Mouse (Mus musculus): Measurements from ENCODE around the gene Dctn2. TPM values are rescaled to one million over a fixed set of nuclear protein-coding genes. Genes with fewer than 3 reads are reported as not detected.
A peak's percentile ranks its signal among the peaks of the same experiment; 100 is the strongest.

The Dctn2 gene
- polyA plus RNA-seq, 1 experiment from 2014 or later, result 177 TPM

DNA sequence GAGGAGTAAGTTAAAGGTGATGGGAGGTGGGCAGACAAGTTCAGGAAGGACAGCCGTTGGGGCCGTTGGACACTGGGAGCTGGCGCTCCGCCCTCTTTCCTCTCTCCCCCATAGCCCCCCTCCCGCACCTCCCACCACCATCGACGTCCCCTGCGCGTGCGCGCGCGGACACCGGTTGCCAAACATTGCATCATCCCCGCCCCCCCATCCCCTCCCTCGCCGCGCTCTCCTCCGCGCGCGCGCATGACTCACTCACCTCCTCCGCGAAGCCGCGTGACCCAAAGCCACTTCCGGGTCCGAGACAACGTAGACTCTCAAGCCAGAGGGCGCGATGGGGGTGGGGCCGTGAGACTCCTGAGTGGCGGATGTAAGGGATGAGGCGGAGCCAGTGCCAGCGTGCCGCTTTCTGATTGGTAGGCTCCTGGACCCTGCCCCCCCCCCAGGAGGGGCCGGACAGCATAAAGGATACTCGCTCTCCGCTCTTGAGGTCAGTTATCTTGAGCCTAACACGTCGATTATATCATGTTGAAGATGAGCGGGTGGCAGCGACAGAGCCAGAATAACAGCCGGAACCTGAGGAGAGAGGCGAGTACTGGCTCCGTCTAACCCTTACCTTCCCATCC lies 24.2 kb downstream of the Dctn2 start:
- ATAC-seq (replicated peaks; ENCODE audit: low FRiP score, low read depth) (peak; percentile 87), DNase-seq (ENCODE audit: low spot score) (peak; percentile 100)
- peak overlapping the region; percentile 72 for H3K4me3 ChIP-seq (replicated peaks; ENCODE audit: low read depth, low read length)
- no peaks in the 10 kb centered on the region for H3K9me3 ChIP-seq (replicated peaks; ENCODE audit: low read length)
- H3K27ac ChIP-seq, result peak overlapping the region; percentile 99
- WGBS, result under 1% methylated on average over 45 of the region's 47 CpGs
- H3K9ac ChIP-seq (ENCODE audit: low read depth, low read length), result peak overlapping the region; percentile 77
- H3K4me2 ChIP-seq (ENCODE audit: low read length), result peak overlapping the region; percentile 90
- TF ChIP-seq CTCF (IDR thresholded peaks at IDR 0.05; ENCODE audit: low read depth), result peak; percentile 48
- peaks cover 29% of the 10 kb centered on the region for H3K4me1 ChIP-seq (replicated peaks; ENCODE audit: insufficient read depth, low read length)
- H3K27me3 ChIP-seq (ENCODE audit: insufficient read depth, low read length), result no peaks in the 10 kb centered on the region
- peaks cover 15% of the 10 kb centered on the region for H3K36me3 ChIP-seq (ENCODE audit: insufficient read depth, low read length)

DNA sequence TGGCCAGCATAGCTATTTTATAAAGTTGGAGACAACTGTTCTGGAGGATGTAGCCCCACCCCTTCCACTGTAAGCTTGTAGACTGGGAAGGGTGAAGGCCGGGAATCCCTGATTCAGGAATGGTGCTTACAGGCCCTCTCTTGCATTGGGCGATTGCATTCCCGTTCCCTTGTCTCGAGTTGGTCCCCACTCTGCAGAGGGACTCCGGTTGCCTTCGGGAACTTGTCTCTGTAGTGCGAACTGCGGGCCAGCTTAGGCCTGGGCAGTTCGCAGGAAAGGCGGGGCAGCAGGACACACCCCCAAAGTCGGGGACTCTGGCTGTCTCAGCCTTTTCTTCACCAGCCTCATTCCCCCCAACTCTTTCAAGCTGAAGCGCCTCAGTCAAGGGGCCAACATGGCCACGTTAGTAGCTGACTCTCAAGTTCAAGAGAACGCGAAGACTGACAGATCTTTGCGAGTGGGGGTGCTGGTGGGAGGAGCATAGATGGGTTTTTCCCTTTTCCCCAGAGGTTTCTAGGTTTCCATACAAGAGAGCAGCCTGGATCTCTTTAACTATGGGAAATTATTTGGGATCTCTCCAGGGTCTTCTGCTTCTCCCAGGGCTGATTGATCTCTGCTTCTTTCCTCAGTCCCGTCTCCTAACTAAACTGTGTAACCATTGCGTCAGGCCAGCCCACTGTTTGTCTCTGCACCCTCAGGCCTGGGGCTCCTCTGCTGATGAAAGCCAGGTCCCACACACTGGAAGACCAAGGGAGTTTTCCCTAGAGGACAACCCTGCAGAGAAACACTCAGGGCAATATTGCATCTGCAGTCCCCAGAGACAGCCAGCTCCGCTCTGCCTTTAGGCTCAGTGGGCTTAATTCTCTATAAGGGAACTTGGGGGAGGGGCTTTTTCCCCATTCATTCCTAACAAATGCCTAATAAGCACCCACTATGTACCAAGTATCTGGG lies 25.0 kb downstream of the Dctn2 start:
- Histone ChIP-seq H3K4me3 (replicated peaks; ENCODE audit: low read depth, low read length) (peak overlapping the region; percentile 72), H3K27me3 (ENCODE audit: insufficient read depth, low read length) (no peaks in the 10 kb centered on the region), H3K27ac (peak overlapping the region; percentile 99), H3K9me3 (replicated peaks; ENCODE audit: low read length) (no peaks in the 10 kb centered on the region), H3K9ac (ENCODE audit: low read depth, low read length) (peak overlapping the region; percentile 77), H3K4me1 (replicated peaks; ENCODE audit: insufficient read depth, low read length) (peaks cover 28% of the 10 kb centered on the region), H3K4me2 (ENCODE audit: low read length) (peak overlapping the region; percentile 90), H3K36me3 (ENCODE audit: insufficient read depth, low read length) (peaks cover 23% of the 10 kb centered on the region)
- WGBS, result 4% methylated on average over 19 of the region's 19 CpGs
- TF ChIP-seq CTCF (IDR thresholded peaks at IDR 0.05; ENCODE audit: low read depth), result no peak
- peak; percentile 11 for ATAC-seq (replicated peaks; ENCODE audit: low FRiP score, low read depth)
- DNase-seq (ENCODE audit: low spot score), result no peak

DNA sequence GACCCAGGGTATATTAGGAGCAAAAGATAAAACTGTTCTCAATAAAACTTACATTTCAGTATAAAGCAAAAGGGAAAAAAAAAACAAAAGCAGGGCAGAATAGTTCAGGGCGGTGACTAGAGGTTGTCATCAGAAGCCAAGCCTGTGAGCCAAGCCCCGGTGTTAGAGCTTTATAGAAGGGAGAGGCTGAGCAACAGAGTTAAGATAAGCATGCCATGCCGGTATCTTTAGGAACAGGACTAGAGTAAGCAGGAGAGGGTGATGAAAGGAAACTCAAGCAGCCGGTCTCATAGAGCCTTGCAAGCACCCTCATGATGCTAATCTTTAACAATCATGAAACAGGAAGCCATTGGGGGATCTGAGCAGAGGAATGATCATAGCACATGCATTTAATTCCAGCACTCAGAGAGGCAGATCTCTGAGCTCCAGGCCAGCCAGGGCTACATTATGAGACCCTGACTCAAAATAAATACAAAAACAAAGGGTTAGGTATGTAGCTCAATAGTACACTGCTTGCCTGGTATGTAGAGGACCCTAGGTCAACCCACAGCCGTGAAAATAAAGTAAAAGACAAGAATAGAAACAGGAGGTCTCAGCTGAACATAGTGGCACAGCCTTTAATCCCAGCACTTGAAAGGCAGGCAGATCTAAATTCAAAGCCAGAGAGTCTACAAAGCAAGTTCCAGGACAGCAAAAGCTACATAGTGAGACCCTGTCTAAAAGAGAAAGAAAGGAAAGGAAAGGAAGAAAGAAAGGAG lies 25.9 kb downstream of the Dctn2 start:
- H3K27ac ChIP-seq, result 0 out of 2 replicates have a peak overlapping the region, but pooled peaks have one; percentile 99
- peak overlapping the region; percentile 77 for H3K9ac ChIP-seq (ENCODE audit: low read depth, low read length)
- H3K9me3 ChIP-seq (replicated peaks; ENCODE audit: low read length), result no peaks in the 10 kb centered on the region

DNA sequence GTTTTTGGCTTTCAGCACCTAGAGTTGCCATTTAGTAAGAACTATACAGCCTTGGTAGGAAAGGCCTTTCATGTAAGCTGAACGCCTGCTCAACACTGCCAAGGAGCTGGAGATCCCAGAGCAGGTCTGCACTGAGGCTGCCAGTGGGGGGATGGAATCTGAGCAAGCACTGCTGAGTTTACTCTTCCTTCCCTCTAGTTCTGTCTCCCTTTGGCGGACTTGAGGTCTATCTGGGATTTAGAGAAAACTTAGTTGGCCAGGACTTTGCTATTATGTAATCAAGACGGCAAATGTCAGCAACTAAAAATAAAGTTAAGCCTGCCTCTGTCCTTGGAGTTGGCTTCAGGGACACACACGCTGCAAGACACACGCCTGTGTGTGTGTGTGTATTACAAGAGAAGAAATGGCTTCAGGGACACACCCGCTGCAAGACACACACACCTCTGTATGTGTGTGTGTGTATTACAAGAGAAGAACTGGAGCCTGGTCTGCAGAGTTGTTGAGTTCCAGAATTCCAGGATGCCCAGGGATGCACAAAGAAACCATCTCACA lies 26.9 kb downstream of the Dctn2 start:
- Histone ChIP-seq H3K36me3 (ENCODE audit: insufficient read depth, low read length) (peaks cover 35% of the 10 kb centered on the region), H3K9me3 (replicated peaks; ENCODE audit: low read length) (no peaks in the 10 kb centered on the region), H3K4me3 (replicated peaks; ENCODE audit: low read depth, low read length) (no peak overlapping the region), H3K9ac (ENCODE audit: low read depth, low read length) (no peak overlapping the region), H3K27ac (no peak overlapping the region; the same call in 1 of the 2 replicates), H3K4me1 (replicated peaks; ENCODE audit: insufficient read depth, low read length) (peaks cover 12% of the 10 kb centered on the region), H3K27me3 (ENCODE audit: insufficient read depth, low read length) (no peaks in the 10 kb centered on the region), H3K4me2 (ENCODE audit: low read length) (no peak overlapping the region)
- DNase-seq (ENCODE audit: low spot score), result no peak
- TF ChIP-seq CTCF (IDR thresholded peaks at IDR 0.05; ENCODE audit: low read depth), result no peak
- ATAC-seq (replicated peaks; ENCODE audit: low FRiP score, low read depth), result no peak
- 84% methylated on average over 6 of the region's 6 CpGs for WGBS

More for the DNA sequence above, 25.9 kb downstream of the Dctn2 start:
- H3K27me3 ChIP-seq (ENCODE audit: insufficient read depth, low read length), result no peaks in the 10 kb centered on the region
- WGBS, result 37% methylated on average over 5 of the region's 5 CpGs
- H3K36me3 ChIP-seq (ENCODE audit: insufficient read depth, low read length), result peaks cover 25% of the 10 kb centered on the region
- peak overlapping the region; percentile 72 for H3K4me3 ChIP-seq (replicated peaks; ENCODE audit: low read depth, low read length)
- DNase-seq (ENCODE audit: low spot score) (no peak), ATAC-seq (replicated peaks; ENCODE audit: low FRiP score, low read depth) (no peak)
- TF ChIP-seq CTCF (IDR thresholded peaks at IDR 0.05; ENCODE audit: low read depth), result no peak
- peaks cover 20% of the 10 kb centered on the region for H3K4me1 ChIP-seq (replicated peaks; ENCODE audit: insufficient read depth, low read length)
- peak overlapping the region; percentile 90 for H3K4me2 ChIP-seq (ENCODE audit: low read length)

DNA sequence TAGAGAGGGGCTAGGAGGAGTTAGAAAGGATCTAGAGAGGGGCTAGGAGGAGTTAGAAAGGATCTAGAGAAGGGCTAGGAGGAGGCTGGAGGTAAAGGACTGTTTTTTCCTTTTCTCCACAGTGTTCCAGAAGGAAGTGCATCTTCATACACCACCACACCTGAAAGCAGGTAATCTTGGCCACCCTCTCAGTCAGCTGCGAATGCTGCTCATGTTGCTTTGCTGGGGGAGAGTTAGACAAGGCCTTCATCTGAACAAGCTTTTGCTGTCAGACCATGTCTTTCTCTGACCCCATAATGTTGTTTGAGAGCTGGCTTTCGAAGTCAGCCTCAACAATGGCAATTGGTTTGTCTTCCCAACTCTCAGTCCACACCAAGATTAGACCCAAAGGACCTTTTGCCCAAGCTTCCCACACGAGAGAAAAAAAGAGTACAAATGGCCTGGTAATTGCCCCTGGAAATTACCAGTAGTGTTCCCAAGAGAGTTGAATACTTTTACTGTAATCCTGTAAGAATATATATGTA lies 27.5 kb downstream of the Dctn2 start:
- WGBS, result 81% methylated on average over 3 of the region's 3 CpGs
- DNase-seq (ENCODE audit: low spot score) (no peak), ATAC-seq (replicated peaks; ENCODE audit: low FRiP score, low read depth) (no peak)
- Histone ChIP-seq H3K9me3 (replicated peaks; ENCODE audit: low read length) (no peaks in the 10 kb centered on the region), H3K27me3 (ENCODE audit: insufficient read depth, low read length) (no peaks in the 10 kb centered on the region), H3K9ac (ENCODE audit: low read depth, low read length) (no peak overlapping the region), H3K36me3 (ENCODE audit: insufficient read depth, low read length) (peaks cover 35% of the 10 kb centered on the region), H3K27ac (no peak overlapping the region; the same call in 1 of the 2 replicates), H3K4me3 (replicated peaks; ENCODE audit: low read depth, low read length) (no peak overlapping the region), H3K4me1 (replicated peaks; ENCODE audit: insufficient read depth, low read length) (peaks cover 12% of the 10 kb centered on the region), H3K4me2 (ENCODE audit: low read length) (no peak overlapping the region)
- TF ChIP-seq CTCF (IDR thresholded peaks at IDR 0.05; ENCODE audit: low read depth), result no peak

All from kidney, postnatal 0 days (tissue).